Mouse (Mus musculus): ENCODE data around the gene Degs2.

Degs2 gene

GRCm38 (mm10) chr12:108699576-108699975 lies 2.5 kb downstream of the Degs2 start:
- peak in 1 of 2 experiments; percentile 56 for DNase-seq

GRCm38 (mm10) chr12:108698697-108699471 lies 3.2 kb downstream of the Degs2 start:
- peak; percentile 29 to 59 for DNase-seq

GRCm38 (mm10) chr12:108694223-108694622 lies 7.9 kb downstream of the Degs2 start:
- DNase-seq, result peak in 1 of 2 experiments; percentile 61

GRCm38 (mm10) chr12:108693592-108693991 lies 8.5 kb downstream of the Degs2 start:
- DNase-seq, result peak in 1 of 2 experiments; percentile 25

GRCm38 (mm10) chr12:108690529-108690928 lies 11.6 kb downstream of the Degs2 start:
- no peak for DNase-seq

GRCm38 (mm10) chr12:108689167-108689566 lies 12.9 kb downstream of the Degs2 start:
- peak in 1 of 2 experiments; percentile 46 for DNase-seq

GRCm38 (mm10) chr12:108686926-108687325 lies 15.2 kb downstream of the Degs2 start:
- DNase-seq, result peak; percentile 45 to 76

GRCm38 (mm10) chr12:108686463-108686862 lies 15.7 kb downstream of the Degs2 start:
- DNase-seq, result peak in 1 of 2 experiments; percentile 70

- peak; percentile 37 to 71 for DNase-seq
These were observed 19.7 kb downstream of the Degs2 start for GRCm38 (mm10) chr12:108682240-108683023.

- DNase-seq, result no peak
These were observed 21.3 kb downstream of the Degs2 start for GRCm38 (mm10) chr12:108680861-108681260.

- DNase-seq, result peak in 1 of 2 experiments; percentile 69
These were observed 23.7 kb downstream of the Degs2 start for GRCm38 (mm10) chr12:108678366-108678765.

- DNase-seq, result peak; percentile 33 to 63
These were observed 25.0 kb downstream of the Degs2 start for GRCm38 (mm10) chr12:108677116-108677515.

- DNase-seq, result peak; percentile 78 to 85
These were observed 26.3 kb downstream of the Degs2 start for GRCm38 (mm10) chr12:108675614-108676401.

- no peak for DNase-seq
These were observed 27.2 kb downstream of the Degs2 start for GRCm38 (mm10) chr12:108674916-108675315.

- peak; percentile 70 to 87 for DNase-seq
These were observed 27.6 kb downstream of the Degs2 start for GRCm38 (mm10) chr12:108674502-108674901.

GRCm38 (mm10) chr12:108673546-108673945 lies 28.6 kb downstream of the Degs2 start:
- no peak for DNase-seq

- no peak for DNase-seq
These were observed 29.2 kb downstream of the Degs2 start for GRCm38 (mm10) chr12:108672908-108673307.

GRCm38 (mm10) chr12:108671541-108671940 lies 30.6 kb downstream of the Degs2 start:
- no peak for DNase-seq

GRCm38 (mm10) chr12:108668606-108669235 lies 33.4 kb downstream of the Degs2 start:
- peak in 1 of 2 experiments; percentile 28 for DNase-seq

GRCm38 (mm10) chr12:108657350-108657749 lies 44.8 kb downstream of the Degs2 start:
- peak; percentile 70 to 71 for DNase-seq

- DNase-seq, result peak; percentile 58 to 79
These were observed 48.5 kb downstream of the Degs2 start for GRCm38 (mm10) chr12:108653358-108654335.
